Mouse (Mus musculus): ENCODE measurements at regions not wholly inside any gene's neighbourhood (a gene's known extent, or its start where the extent isn't known, plus 50 kb on each side); places are given as distances from the start of the nearest gene placed in this dataset.

DNA sequence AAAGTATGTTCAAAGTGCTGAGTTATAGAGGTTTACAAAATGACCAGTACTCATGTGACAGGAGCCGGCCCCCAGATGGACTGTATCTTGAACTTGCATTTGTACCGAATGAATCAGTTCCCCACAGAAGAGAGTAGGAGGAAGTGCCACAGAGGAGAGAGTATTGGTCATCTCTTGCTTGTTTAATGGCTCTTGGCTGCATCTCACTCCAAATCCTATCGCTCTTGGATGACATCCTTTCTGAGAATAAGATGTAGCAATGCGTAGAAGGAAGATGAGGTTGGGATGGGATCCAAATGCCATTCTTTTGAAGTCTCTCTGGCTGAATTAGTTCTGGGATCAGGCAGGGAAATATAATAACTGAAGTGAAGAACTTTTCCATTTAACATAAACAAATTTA is 55.2 kb upstream of the Bmper start:
- TF ChIP-seq POLR2A (IDR thresholded peaks at IDR 0.05; ENCODE audit: low read depth, low read length) = no peak
- no peak for TF ChIP-seq CTCF (conservative IDR thresholded peaks at IDR 0.05; ENCODE audit: insufficient read depth, insufficient read length, low read depth, low read length)
- H3K4me1 ChIP-seq (ENCODE audit: control insufficient read depth, insufficient read depth, low read length) = peaks cover 4% of the 10 kb centered on the region; the same call in 1 of the 2 replicates
- 0 out of 2 replicates have a peak, but pooled peaks cover 2% of the 10 kb centered on the region for H3K27me3 ChIP-seq (replicated peaks; ENCODE audit: control insufficient read depth, insufficient read depth, low read length)
- no peak overlapping the region; the same call in 1 of the 2 replicates for H3K27ac ChIP-seq (ENCODE audit: insufficient read depth, low read depth, low read length)
- H3K4me3 ChIP-seq (ENCODE audit: insufficient read depth, low read depth, low read length) = no peak overlapping the region
- WGBS = 61% methylated on average over 4 of the region's 4 CpGs
- H3K36me3 ChIP-seq (ENCODE audit: control insufficient read depth, insufficient read depth, low read length) = no peaks in the 10 kb centered on the region
- DNase-seq = peak; percentile 5

- Histone ChIP-seq H3K27ac (ENCODE audit: insufficient read depth, low read depth, low read length) (no peak overlapping the region), H3K36me3 (ENCODE audit: control insufficient read depth, insufficient read depth, low read length) (no peaks in the 10 kb centered on the region), H3K4me1 (ENCODE audit: control insufficient read depth, insufficient read depth, low read length) (peaks cover 4% of the 10 kb centered on the region; the same call in 1 of the 2 replicates), H3K27me3 (replicated peaks; ENCODE audit: control insufficient read depth, insufficient read depth, low read length) (0 out of 2 replicates have a peak, but pooled peaks cover 2% of the 10 kb centered on the region), H3K4me3 (ENCODE audit: insufficient read depth, low read depth, low read length) (no peak overlapping the region)
- WGBS = 59% methylated on average over 4 of the region's 4 CpGs
- TF ChIP-seq CTCF (conservative IDR thresholded peaks at IDR 0.05; ENCODE audit: insufficient read depth, insufficient read length, low read depth, low read length) (no peak), POLR2A (IDR thresholded peaks at IDR 0.05; ENCODE audit: low read depth, low read length) (no peak)
- peak; percentile 18 for DNase-seq
These were observed 54.7 kb upstream of the Bmper start for GRCm38 (mm10) chr9:23168149-23168548.

DNA sequence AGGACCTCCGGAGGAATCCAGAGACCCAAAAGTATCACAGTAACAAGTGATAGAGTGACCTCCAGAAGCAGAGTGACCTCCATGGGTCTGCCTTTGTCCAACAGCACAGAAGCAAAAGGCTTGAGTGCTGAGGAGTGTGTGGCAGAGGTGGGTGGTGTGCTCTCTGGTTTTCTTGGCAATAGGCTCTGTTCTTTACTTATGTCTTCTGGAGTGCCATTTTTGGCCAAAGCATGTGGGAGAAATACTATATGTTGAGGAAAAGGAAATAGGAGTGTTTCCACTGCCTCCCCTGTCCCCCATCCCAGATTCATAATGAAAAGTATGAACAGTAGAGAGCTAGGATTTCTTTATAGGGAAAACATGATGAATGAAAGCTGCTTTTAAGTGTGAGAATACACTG is 51.5 kb upstream of the Bmper start:
- TF ChIP-seq POLR2A (IDR thresholded peaks at IDR 0.05; ENCODE audit: low read depth, low read length) = no peak
- no peak for TF ChIP-seq CTCF (conservative IDR thresholded peaks at IDR 0.05; ENCODE audit: insufficient read depth, insufficient read length, low read depth, low read length)
- Histone ChIP-seq H3K27ac (ENCODE audit: insufficient read depth, low read depth, low read length) (no peak overlapping the region), H3K27me3 (replicated peaks; ENCODE audit: control insufficient read depth, insufficient read depth, low read length) (0 out of 2 replicates have a peak, but pooled peaks cover 2% of the 10 kb centered on the region), H3K4me3 (ENCODE audit: insufficient read depth, low read depth, low read length) (no peak overlapping the region), H3K4me1 (ENCODE audit: control insufficient read depth, insufficient read depth, low read length) (peaks cover 4% of the 10 kb centered on the region; the same call in 1 of the 2 replicates), H3K36me3 (ENCODE audit: control insufficient read depth, insufficient read depth, low read length) (no peaks in the 10 kb centered on the region)
- 85% methylated on average over 1 of the region's 1 CpGs for WGBS
- no peak for DNase-seq

Data from kidney, adult 2 months (tissue).